Mouse (Mus musculus) forebrain, postnatal 0 days (tissue): ENCODE data around the gene Lck. TPM values are rescaled to one million over a fixed set of nuclear protein-coding genes. Genes with fewer than 3 reads are reported as not detected.

Experiments
- ATAC-seq: fragments of 200-750 bp; cut with Nextera tagmentation; 2 replicates; pipeline ENCODE4 v1.8.0; 2017; ENCODE audit warnings: mild to moderate bottlenecking, moderate library complexity
- DNase-seq: peaks from one replicate; pipeline ENCODE4 v3.0.0-alpha.2; 2015
- H3K27ac ChIP-seq: fragments of 300-500 bp; sonication (generic); 2 replicates; pipeline ENCODE4 v1.5.1; 2014; ENCODE audit warnings: low read depth, mild to moderate bottlenecking, antibody characterized with exemption, low read length, moderate library complexity, mixed read lengths
- H3K27me3 ChIP-seq: fragments of 300-500 bp; sonication (generic); 2 replicates; pipeline ENCODE4 v1.6.1; 2014; ENCODE audit warnings: mild to moderate bottlenecking, low read length, mixed read lengths; ENCODE audit not compliant: insufficient read depth
- H3K36me3 ChIP-seq: fragments of 300-500 bp; sonication (generic); 2 replicates; pipeline ENCODE4 v1.6.1; 2014; ENCODE audit warnings: mild to moderate bottlenecking, moderate library complexity; ENCODE audit not compliant: insufficient read depth
- H3K4me1 ChIP-seq: fragments of 300-500 bp; sonication (generic); 2 replicates; pipeline ENCODE4 v1.6.1; 2014; ENCODE audit warnings: antibody characterized with exemption; ENCODE audit not compliant: insufficient read depth
- H3K4me2 ChIP-seq: fragments of 300-500 bp; sonication (generic); 2 replicates; pipeline ENCODE4 v1.6.1; 2014; ENCODE audit warnings: low read depth, mild to moderate bottlenecking, moderate library complexity
- H3K4me3 ChIP-seq: fragments of 300-500 bp; sonication (generic); 2 replicates; pipeline ENCODE4 v1.5.1; 2014; ENCODE audit warnings: low read depth, low read length, mixed read lengths
- H3K9ac ChIP-seq: fragments of 300-500 bp; sonication (generic); 2 replicates; pipeline ENCODE4 v1.6.1; 2014; ENCODE audit warnings: mild to moderate bottlenecking
- H3K9me3 ChIP-seq: fragments of 300-500 bp; sonication (generic); 2 replicates; pipeline ENCODE4 v1.6.1; 2016; ENCODE audit warnings: low read length
- CTCF ChIP-seq: sonication (generic); IDR thresholded peaks from 2 replicates; pipeline ENCODE4 v1.5.1; 2016; ENCODE audit warnings: antibody characterized with exemption, control low read depth, low read depth
- WGBS: fragments of 180-500 bp; shearing (Covaris S2); extraction: QIAGEN DNeasy Blood & Tissue Kit; methylation state at CpG from one replicate; pipeline ENCODE4 v1.1.7; 2014; 5-methylcytosine and 5-hydroxymethylcytosine counted together
- polyA plus RNA-seq: library from polyadenylated mRNA; unstranded; fragments of >200 nt; fragmentation: Nextera tagmentation; extraction: Ambion mirVana; gene quantifications from 2 replicates; pipeline ENCODE4 v1.2.1, GENCODE M21; 2015
- total RNA-seq: library from RNA; depleted of rRNA; stranded (reverse); fragments of >200 nt; gene quantifications from 2 replicates; pipeline ENCODE4 v1.2.3, GENCODE M21; 2014

Gene Lck
- total and polyA plus RNA-seq, 2 experiments from 2014 or later, result 15.3 to 17.0 TPM

DNA sequence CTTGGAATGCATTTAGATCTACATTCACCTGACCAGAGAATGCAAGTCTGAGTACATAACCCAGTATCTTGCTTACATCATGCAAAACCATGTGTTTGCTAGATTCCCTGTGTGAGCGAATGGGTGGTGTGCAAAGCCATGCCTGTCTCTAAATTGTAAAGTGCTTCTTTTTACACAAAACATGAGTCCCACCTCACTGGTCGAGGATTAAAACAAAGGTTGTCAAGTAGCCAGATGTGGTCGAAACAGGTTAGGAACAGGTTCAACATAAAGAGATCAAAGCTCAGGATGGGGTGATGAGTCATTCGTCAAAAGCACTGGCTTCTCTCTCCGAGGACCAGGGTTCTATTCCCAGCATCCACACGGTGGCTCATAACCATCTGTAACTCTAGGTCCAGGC, 8.3 kb downstream of the Lck start:
- Histone ChIP-seq H3K4me2 (no peak overlapping the region), H3K27me3 (no peaks in the 10 kb centered on the region), H3K4me1 (no peaks in the 10 kb centered on the region), H3K27ac (no peak overlapping the region), H3K4me3 (no peak overlapping the region), H3K9ac (no peak overlapping the region), H3K36me3 (no peaks in the 10 kb centered on the region), H3K9me3 (no peaks in the 10 kb centered on the region)
- DNase-seq (no peak), ATAC-seq (no peak)
- TF ChIP-seq CTCF, result no peak
- WGBS, result 80% methylated on average over 6 of the region's 6 CpGs

DNA sequence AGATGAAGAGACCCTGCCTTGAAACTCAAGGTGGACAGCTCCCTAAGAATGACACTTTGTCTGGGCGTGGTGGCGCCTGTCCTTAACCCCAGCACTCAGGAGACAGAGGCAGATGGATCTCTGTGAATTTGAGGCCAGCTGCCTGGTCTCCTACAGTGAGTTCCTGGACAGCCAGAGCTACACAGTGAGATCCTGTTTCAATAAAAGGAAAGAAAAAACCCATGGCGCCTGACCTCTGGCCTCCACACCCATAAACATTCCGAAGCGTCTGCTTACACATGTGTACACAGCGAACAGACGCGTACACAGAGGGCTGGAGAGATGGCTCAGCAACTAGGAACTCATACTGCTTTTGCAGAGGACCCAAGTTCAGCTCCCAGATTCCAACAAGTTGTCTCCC, 9.7 kb downstream of the Lck start:
- no peak for DNase-seq
- ATAC-seq, result no peak
- H3K4me2 ChIP-seq, result no peak overlapping the region
- H3K27me3 ChIP-seq, result no peaks in the 10 kb centered on the region
- 83% methylated on average over 8 of the region's 8 CpGs for WGBS
- H3K4me3 ChIP-seq, result no peak overlapping the region
- no peak for TF ChIP-seq CTCF
- no peak overlapping the region for H3K9ac ChIP-seq
- H3K9me3 ChIP-seq, result no peaks in the 10 kb centered on the region
- H3K27ac ChIP-seq, result no peak overlapping the region
- no peaks in the 10 kb centered on the region for H3K36me3 ChIP-seq
- no peaks in the 10 kb centered on the region for H3K4me1 ChIP-seq

DNA sequence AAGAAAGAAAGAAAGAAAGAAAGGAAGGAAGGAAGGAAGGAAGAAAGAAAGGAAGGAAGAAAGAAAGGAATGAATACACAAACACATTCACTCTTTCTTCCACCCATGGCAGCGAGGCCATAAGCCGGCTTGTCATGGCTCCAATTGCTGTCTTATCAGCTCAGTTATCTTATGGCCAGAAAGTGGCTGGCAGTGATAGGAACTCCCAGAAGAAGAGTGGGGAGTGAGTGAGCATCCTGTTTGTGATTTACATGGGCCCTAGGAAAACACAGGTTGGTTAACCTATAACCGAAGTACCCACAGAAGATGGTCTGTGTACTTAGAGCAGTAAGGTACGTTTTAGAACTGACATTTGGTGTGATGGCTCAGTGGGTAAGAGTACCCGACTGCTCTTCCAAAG, 12.3 kb downstream of the Lck start:
- Histone ChIP-seq H3K4me1 (no peaks in the 10 kb centered on the region), H3K9ac (no peak overlapping the region), H3K4me2 (no peak overlapping the region), H3K9me3 (no peaks in the 10 kb centered on the region), H3K4me3 (no peak overlapping the region), H3K27me3 (no peaks in the 10 kb centered on the region), H3K36me3 (no peaks in the 10 kb centered on the region), H3K27ac (no peak overlapping the region)
- DNase-seq, result no peak
- no peak for ATAC-seq
- no peak for TF ChIP-seq CTCF
- 89% methylated on average over 5 of the region's 5 CpGs for WGBS

DNA sequence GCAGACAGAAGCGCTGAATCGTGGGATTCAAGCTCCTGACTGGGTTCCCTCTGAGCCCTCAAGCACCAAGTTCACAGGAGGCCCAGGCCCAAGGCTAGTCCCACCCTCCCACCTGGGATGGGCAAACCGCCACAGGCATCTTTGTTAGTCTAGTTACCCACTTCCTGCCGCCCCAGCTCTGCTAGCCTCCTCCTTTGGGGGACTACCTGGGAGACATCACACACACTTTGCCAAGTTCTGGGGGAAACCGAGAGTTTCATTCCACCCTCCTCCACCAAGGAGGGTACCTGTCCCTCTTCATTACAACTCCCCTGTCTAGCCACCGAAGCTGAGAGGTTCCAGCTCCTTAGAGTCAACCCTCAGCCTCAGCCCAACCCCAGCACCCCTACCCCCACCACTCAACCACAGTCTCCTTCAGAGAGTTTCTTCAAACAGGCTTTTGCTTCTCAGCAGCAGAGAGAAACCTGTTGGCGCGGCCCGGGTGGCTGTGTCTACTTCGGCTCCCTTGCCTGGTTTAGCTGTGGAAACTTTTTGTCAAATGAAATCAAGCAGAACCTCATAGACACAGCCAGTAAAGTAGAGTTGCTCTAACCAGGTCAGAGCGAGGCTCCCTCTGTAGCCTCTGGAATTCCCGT, 15.0 kb downstream of the Lck start:
- no peak overlapping the region for H3K4me3 ChIP-seq
- no peak for TF ChIP-seq CTCF
- no peaks in the 10 kb centered on the region for H3K36me3 ChIP-seq
- H3K27me3 ChIP-seq, result no peaks in the 10 kb centered on the region
- no peaks in the 10 kb centered on the region for H3K9me3 ChIP-seq
- H3K4me1 ChIP-seq, result 0 out of 2 replicates have a peak, but pooled peaks cover 5% of the 10 kb centered on the region
- DNase-seq (no peak), ATAC-seq (no peak)
- WGBS, result 88% methylated on average over 12 of the region's 12 CpGs
- no peak overlapping the region for H3K9ac ChIP-seq
- no peak overlapping the region for H3K27ac ChIP-seq
- no peak overlapping the region for H3K4me2 ChIP-seq

DNA sequence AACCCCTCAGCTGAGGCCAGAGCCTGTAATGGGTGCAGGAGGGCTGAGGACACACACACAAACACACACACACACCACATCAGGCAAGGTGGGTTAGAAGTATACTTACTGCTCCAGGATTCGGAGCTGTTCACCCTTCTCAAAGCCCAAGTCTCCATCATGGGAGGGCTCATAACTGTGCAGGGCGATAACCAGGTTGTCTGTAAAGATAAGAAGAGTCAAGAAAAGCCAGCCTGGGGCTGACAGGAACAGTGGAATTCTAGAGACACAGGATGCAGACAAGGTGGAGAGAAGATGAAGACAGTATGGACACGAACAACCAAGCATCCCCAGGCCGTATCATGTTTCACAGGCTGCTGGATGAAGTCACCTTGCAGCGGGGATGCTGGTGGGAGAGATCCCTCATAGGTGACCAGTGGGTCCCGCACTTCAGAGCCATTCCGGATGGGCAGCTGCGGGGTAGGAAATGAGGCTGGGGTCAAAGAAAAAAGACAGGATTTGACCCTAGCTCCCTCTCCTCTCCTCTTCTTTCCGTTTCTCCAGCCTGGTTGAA, 16.1 kb downstream of the Lck start:
- H3K9me3 ChIP-seq, result no peaks in the 10 kb centered on the region
- no peaks in the 10 kb centered on the region for H3K36me3 ChIP-seq
- 89% methylated on average over 9 of the region's 9 CpGs for WGBS
- no peaks in the 10 kb centered on the region for H3K27me3 ChIP-seq
- H3K4me1 ChIP-seq, result 0 out of 2 replicates have a peak, but pooled peaks cover 5% of the 10 kb centered on the region
- H3K4me3 ChIP-seq, result no peak overlapping the region
- peak overlapping the region; percentile 89; the same call in 1 of the 2 replicates for H3K4me2 ChIP-seq
- DNase-seq, result no peak
- no peak overlapping the region for H3K9ac ChIP-seq
- ATAC-seq, result no peak
- 0 out of 2 replicates have a peak overlapping the region, but pooled peaks have one; percentile 66 for H3K27ac ChIP-seq
- TF ChIP-seq CTCF, result no peak

DNA sequence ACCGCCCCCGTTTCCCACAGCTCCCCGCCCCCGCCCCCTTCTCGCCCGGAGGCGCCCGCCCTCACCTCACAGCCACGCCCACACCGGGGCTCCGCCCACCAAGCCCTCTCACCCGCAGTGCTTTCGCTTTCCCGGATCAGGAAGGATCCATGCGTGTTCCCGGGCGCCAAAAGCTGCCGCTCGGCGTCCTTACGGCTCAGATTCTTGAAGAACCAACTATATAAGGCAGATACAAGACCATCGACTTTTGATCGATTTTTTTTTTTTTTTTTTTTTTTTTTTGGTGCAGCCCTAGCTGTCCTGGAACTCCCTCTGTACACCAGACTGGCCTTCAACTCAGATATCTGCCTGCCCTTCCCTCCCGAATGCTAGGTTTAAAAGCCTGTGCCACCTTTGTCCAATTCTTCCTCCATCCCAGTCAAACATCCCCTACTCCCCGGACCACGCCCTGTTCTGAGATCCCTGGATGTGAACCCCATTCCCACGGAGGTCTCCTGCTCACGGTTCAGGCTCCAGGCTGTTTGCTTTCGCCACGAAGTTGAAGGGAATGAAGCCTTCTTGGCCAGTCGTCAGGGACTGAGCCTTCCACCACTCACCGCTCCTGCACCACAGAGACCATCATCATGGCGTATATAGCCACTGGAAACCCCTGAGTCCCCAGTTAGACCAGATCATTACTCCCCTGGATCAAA, 16.8 kb downstream of the Lck start:
- peak; percentile 91 for DNase-seq
- H3K9ac ChIP-seq, result peak overlapping the region; percentile 63
- H3K36me3 ChIP-seq, result no peaks in the 10 kb centered on the region
- 7% methylated on average over 33 of the region's 33 CpGs for WGBS
- H3K4me2 ChIP-seq, result peak overlapping the region; percentile 89
- no peaks in the 10 kb centered on the region for H3K27me3 ChIP-seq
- no peak for TF ChIP-seq CTCF
- H3K4me1 ChIP-seq, result 0 out of 2 replicates have a peak, but pooled peaks cover 5% of the 10 kb centered on the region
- no peaks in the 10 kb centered on the region for H3K9me3 ChIP-seq
- peak; percentile 93 for ATAC-seq
- peak overlapping the region; percentile 66 for H3K27ac ChIP-seq
- H3K4me3 ChIP-seq, result peak overlapping the region; percentile 53
